Mouse (Mus musculus) ovary, postnatal 36 days (tissue): ENCODE data around the gene Adam23.

Experiments used
- DNase-seq: peaks from one replicate; pipeline ENCODE4 v3.0.0; 2022; ENCODE audit warnings: low spot score, mixed read lengths

The Adam23 gene

DNA sequence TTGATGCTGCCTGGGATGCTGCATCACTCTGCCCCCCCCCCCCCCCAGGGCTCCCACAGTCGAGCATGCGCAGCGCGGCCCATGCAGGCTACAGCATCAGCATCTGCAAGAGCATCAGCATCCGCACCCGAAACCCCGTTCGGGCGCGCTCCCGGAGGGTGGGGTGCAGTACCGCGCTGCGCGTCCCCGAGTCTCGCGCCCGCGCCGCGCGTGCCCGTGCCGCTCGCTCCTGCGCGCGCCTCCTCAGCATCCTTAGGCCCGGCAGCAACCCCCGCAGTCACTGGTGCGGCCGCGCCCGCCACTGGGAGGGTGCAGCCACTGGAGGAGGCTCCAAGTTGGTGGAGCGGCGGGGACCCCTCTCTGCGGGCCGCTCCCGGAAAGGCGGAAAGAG, at the start of gene Adam23:
Gene Adam23, plus strand, starts transcription at position 236 of the 391 bp plus-strand sequence.
- peak; percentile 22 for DNase-seq

DNA sequence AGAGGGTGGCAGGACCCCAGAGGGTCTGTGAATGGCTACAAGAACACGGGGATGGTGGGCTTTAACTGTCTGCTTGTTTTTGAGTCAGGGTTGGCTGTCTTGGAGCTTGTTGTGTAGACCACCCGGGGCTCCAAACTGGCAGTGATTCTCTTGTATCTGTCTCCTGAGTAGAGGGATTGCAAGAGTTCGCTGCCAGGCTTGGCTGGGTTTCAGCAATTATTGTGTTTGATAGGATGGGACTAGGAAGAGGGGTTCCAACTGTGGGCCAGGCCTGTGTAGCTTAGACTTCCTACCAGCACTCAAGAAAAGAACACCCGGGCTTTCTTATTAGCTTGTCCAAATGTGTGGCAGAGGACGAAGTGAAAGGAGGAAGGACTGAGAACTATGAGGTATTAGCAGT, 44.6 kb upstream of the Adam23 start:
- no peak for DNase-seq

DNA sequence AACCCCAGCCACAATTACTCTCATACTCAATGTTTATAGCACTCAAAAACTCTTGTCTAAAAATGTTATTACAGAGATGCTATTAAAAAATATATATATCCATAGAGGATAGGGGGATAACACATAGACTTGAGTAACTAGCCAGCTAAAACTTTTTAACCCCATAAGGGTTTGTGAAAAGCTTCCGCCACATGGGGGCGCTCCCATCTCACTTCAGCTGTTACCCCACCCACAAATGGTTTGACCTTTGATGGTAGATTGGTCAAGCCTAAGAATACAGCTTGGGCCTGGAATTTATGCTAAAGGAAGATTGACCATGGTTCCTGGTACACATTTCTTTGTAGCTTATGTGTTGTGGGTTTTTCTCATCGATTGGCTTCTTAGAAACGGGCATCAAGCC, 42.1 kb upstream of the Adam23 start:
- DNase-seq = peak; percentile 35

DNA sequence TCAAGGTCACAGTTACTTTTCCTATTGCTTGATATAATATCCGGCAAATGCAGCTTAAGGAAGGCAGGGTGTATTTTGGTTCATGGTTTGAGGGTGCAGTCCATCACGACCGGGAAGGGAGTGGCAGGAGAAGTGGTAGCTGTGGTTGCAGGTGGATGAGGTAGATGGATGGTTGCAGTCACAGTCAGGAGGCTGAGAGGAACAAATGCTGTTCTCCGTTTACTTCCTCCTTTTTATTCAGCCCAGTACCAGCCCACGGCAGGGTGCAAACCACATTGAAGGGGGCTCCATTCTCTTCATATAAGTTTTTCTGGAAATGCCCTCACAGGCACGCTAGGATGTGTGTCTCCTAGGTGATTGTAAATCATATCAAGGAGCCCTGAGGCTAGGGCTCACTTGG, 37.3 kb upstream of the Adam23 start:
- no peak for DNase-seq

DNA sequence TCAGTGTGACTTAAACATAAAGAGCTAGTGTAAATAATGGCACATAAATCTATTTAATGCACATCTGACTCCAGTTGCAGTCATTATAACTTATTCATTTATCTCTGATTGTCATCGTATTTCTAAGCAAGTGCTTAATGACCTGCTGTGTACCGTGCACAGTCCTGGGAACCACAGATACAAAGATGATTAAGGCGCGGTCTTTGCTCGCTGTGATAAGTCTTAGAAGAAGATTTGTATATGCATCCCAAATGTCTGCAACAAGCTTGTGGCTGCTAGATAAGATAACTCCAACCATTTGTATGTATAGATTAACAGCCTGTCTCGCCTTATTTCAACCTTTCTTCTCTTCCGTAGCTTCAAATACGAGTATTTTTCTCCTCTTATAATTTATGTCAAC, 27.2 kb upstream of the Adam23 start:
- DNase-seq = no peak

DNA sequence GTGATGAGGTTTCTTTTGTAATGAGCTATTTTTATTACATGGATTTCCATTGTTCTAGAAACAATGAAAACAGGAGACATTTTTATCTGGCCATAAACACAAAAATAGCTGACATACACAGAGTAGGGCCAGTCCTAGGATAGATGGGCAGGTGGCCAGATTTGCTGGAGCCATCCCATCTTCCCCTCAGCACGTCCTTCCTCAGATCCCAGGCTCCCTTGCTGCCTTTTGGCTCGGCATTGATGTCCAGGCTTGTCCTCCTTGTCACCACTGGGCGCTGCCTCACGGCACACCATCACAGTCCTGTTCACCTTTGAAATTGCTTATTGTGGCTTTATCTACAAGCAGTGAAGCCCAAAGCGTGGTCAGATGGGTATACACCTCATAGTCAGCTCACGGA, 15.0 kb upstream of the Adam23 start:
- no peak for DNase-seq

DNA sequence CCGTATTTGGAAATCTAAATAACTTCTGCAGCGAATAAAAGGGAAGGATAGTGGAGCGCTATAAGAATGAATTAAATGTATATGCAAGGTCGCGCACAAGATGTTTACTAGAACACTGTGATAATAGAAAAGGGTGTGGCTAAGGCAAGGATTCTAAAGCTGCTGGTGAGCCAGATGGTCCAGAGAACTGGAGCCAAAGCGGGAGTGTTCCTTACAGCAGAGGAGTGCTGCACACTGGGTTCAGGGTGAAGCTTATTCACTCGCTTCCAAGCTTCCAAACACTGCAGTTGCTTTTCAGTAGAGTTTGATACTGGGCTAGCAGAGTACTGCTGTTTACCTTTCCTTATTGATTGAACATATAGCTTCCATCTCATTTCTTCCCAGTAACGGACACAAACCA, 14.5 kb upstream of the Adam23 start:
- DNase-seq = no peak

DNA sequence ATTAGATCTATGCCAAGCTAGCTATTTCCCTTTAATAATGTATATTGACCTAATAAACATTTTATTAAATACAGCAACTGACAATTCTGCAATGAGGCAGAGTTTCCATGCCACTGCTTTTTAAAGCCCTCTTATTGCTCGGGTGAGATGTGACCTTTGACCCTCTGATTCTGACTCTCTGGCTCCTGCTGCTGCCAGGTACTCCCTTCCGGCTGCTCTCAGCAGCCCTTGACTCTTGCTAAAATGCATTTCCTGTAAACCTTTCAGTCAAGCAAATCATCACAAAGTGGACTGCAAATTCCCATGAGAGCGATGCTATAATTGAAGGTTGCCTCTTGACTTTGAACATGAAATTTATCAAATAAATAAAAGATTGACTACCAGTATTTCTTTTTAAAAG, 13.8 kb upstream of the Adam23 start:
- DNase-seq = no peak

DNA sequence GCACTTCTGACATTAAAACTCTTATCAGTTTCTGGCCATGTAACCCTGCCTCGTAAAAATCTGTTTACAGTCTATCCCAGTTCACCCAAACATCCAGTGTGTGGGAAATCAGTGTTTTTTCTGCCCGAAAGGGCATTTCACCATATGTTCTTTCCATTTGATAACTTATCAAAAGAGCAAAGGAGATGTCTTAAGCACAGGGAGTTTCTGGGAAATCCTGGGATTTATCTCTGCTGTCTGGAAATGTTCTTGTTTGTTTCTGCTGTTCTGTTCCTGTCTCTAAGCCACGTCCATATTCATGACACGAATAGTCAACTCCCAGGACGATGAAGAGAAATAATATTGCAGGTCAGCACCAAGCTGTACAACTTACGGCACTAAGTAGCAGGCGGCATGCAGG, 11.6 kb upstream of the Adam23 start:
- DNase-seq = no peak

DNA sequence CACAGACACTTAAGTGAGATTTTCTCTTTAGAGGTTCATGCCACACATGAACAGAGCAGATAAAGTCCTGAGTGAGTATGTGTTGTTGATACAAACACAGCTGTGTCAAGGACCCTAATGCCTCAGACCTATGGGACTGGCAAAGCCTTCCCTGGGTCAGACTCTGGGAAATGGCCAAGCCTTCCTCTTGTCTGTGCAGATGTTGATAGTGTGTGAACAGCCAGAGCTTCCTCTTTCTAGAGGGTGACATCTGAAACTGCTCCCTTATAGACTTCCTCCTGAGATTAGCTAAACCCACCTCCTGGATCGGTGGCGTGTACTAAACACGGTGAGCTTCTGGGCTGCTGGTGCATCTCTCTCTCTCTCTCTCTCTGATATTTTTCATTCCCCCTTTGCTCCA, 8.2 kb upstream of the Adam23 start:
- DNase-seq = no peak

DNA sequence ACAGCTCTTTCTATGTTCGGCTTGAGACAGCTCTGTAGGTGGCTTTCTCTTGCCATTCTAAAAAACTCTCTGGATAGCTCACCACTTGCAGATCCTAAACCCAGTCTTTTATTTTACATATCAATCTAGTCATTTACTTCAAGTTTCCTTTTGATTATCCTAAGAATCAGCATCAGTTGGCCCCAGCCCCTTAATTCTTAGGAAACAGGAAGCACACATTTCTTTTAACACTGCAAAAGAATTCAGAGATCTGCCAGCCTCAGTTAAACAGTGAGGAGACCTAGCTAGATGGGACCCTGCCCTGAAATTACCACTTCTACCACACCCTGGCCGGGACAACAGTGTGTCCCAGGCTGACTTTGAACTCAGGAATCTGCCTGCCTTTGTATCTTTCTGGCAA, 3.5 kb upstream of the Adam23 start:
- DNase-seq = no peak

DNA sequence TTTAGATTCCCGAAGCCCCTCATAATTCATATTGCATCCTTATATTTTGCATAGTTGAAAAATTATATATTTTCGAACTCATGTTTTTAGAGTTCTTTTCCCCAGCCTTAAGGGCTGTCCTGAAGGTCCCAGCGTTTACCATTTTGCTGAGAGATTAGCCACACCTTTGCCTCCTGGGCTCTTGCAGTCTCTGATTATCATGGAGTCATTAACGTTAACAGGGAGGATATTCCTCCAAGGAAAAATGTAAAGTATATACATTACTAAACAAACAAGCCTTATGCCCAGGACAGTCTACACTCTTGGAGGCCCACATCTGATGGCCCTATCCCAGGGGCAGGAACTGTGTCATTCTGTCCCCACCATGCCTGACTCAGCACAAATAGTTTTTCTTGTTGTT, 3.1 kb upstream of the Adam23 start:
- DNase-seq = no peak

DNA sequence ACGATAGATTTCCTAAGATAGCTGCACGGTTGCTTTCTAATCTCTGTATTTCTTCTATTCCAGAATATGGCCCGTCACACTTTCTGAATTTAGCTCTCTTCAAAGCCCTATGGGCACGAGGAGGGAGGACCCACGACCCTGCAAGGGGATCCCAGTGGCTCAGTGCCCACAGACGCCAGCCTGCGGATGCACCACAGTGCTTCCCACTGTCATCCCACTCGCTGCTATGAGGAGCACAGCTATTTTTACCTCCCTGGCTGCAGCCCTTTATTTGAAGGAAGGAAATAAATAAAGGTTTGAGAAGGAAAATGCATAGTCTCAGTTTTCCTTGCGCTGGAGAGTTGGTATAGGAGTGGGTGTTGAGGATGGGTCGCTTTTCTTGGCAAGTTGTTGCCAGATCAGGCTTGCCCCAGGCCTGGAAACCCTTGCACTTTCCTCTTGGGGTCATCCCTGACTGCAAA, 512 bp upstream of the Adam23 start:
- no peak for DNase-seq

DNA sequence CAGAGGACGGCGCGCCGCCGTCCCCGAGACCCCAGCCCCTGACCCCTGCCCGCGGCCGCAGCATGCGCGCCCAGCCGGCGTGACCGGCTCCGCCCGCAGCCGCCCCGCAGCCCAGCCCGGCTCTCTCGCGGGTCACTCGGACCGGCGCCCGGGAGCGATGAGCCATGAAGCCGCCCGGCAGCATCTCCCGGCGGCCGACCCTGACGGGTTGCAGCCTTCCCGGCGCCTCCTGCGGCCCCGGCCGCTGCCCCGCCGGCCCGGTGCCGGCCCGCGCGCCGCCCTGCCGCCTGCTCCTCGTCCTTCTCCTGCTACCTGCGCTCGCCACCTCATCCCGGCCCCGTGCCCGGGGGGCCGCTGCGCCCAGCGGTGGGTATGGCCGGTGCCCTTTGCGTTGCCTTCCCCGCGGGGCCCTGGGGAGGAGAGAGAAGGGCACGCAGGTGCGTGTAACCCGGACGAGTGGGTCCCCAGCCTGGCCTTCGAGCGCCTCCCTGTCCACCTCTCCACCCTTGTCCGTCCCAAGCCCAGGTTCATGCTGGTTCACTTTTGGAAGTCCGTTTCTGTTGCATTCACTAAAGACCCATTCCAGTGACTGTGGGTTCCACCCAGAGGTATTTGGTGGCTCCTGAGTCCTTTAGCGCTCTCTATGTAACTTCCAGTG, 485 bp downstream of the Adam23 start:
- peak; percentile 18 for DNase-seq

DNA sequence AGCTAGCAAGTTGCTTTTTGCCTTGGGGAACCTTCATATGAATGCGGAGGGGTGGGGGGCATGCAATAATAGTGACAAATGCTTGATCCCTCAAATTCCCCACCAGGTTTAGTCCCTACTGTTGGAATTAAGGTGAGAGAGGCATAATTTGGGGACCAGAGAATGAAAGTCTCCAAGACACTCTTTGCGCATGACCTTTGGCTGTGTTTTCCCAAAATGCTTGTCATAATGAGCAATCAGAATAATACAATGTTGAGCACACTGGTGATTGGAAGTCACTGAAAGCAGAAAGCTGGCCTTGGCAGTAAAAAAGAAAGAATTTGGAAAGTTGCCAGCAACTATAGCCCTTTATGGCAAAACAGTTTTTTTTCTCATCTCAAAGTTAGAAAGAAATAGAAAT, 1.0 kb downstream of the Adam23 start:
- no peak for DNase-seq

DNA sequence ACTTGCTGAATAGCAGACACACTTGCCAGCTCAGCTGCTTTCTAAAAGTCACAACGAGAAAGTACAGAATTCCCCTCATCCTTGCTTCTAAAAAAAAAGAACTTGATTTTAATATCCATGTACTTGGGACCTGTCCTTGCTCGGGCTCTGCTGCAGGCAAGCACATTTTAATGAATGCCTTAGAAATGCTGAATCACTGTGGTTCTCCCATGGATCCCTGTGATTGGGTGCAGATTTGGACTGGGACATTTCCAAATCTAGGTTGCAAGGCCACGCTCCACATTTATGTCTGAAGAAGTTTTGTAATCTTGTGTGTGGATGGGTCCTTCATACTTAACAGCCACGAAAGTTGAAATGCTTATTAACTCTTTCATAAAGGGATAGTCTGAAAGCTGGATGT, 4.4 kb downstream of the Adam23 start:
- no peak for DNase-seq

DNA sequence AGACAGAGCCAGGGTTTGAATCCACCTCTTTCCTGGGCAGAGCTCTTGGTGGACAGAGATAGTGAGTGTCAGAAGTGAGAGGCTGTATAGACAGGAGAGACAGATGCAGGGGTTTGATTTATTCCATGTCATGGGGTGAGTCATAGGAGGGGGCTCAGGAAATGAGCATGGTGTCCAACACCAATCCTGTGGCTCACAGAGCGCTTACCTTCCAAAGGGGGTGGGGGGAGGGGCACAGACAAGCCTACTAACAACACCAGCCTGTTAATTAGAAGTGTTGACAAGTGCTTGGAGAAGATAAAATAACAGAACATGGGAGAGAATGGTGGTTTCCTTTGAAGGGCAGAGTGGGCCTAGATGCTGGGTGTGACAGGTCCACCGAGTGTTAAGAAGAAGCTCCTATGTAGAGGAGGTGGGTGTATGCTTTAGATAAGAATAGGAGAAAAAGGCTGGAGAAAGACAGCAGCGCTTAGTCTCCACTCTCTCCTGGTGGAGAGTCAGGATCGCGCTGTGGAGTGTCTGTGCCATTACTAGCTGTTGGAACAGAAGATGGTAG, 7.7 kb downstream of the Adam23 start:
- DNase-seq = no peak

DNA sequence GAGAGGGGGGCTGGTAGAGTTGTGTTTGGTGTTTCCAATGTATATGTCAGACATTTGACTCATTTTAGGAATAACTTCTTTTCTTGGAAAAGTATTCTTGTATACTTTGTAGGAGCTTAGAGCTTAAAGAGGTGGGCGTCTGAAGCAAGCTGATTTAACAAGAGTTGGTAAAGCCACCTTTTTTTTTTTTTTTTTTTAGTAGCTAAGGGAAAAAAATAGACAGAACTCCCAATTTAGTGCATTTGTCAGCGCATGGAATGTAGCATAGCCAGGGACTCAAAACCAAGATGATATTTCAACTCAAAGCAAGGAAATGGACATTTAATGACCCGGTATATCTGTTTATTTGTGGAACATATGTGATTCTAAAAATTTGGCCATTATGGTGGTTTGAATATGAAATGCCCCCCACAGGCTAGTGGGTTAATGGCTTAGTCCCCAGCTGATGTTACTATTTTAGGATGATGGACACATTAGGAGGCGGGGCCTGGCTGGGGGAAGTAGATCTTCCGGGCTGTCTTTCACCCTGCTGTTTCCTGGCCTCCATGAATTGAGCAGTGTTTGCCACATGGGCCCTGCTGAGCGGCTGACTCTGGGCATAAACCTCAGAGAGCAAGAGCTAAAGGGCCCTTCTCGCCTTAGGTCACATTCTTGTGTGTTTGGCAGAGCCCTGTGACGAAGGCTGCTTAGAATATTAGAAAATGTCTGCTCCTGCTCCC, 12.3 kb downstream of the Adam23 start:
- no peak for DNase-seq

DNA sequence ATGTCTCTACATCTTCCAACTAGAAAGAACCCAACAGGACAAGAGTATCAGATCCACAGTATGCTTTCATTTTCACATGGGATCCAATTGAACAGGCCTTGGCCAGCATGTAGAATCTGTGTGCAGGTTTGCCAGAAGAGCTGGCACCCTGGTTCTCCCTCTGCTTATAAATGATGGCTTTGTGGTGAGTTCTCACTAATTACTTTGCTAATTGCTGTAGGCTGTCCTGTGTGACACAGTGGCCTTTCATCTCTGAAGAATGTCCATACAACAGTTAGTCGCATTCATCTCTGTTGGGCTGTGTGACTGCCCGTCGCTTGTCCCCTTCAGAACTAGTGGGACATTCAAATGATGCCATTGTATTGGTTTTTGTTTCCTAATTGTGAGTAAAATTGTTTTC, 13.5 kb downstream of the Adam23 start:
- DNase-seq = no peak

DNA sequence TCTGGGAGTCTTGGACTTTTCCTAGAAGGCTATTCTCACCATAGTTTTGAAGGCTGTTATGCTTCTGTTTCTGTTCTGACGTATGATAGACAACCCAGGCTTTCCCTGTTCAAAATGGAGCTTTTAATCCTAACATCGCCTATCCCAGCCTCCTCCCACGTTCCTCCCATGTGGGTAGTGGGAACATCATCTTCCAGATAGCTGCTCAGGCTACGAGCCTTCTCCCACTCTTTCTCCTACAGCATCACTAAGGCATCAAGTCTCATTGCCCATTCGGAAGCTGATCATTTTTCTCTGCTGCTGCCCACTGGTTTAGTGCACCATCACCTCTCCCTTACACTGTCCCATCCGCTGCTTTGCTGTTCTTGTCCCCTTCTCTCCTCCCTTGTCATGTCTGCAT, 14.2 kb downstream of the Adam23 start:
- no peak for DNase-seq

DNA sequence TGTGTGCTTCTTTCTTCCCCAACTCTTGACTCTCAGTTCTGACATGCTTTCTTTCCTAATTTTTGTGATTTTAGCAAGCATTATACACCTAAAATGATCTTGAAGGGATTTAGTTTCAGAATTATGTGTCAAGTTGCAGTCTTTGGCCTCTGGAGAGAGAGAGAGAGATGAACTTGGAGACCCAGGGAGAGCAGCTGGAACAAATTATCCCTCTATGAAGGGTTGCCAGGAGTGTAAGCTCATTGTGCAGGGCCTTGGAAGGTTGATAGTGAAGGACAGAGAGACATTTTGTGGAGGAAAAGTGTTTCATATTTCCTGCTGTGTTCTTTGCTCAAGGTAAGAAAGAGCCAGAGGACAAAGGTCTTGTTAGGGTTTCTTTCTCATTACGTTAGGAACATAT, 18.8 kb downstream of the Adam23 start:
- no peak for DNase-seq

DNA sequence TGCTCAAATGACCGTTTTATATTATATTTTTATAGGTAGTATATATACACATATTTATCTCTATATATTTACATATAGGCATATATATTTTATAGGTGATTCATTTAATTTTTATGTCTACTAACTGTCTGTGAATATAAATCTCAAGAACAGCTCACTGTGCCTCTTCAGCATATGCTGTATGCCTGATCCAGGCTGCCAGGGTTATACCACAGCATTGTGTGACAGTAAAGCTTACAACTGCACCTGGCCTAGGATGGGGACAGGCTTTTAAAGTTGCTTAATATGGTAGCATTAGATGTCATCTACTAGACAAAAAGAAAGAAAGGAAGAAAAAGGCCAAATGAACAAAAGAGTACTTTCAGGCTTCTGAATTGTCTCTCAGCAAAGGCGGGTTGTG, 27.6 kb downstream of the Adam23 start:
- no peak for DNase-seq

DNA sequence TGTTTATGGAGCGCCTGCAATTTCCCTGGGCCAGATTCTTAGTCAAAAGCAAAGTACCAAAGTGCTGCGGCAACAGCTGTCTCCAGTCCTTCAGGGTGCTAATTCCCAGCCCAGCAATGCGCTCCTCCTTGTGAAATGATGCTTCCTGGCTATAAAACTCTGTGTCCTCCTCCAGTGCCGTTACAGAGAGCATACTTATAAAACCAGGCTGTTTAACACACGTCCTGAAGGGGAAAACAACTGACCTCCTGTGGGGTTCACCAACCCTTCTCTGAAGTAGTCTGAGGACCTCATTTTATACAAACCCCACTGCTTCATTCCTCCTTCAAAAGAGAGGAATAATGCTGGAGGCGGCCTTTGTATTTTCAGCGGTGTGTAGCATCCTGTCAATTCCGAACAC, 28.0 kb downstream of the Adam23 start:
- no peak for DNase-seq

DNA sequence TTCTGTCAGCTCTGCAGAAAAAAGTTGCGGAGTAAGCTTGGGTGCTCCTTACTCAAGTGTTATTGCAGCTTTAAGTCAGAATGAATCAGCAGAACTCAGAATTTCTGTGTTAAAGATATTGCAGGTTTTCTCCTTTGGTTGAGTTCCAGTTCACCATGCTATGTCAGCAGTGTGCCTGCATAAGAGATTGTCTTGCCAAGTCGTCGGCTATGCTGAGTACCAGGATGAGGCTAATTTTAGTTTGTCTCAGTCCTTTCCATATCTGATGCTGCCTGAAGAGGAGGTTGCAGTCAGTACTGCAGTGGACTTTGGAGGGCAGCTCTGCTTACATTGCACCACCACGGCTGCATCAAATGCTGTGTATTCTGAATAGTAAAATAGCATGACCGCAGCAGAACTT, 33.3 kb downstream of the Adam23 start:
- no peak for DNase-seq
